Mouse (Mus musculus) megakaryocyte progenitor cell, adult 5-6 weeks (primary cell): ENCODE results near the gene P2rx5. TPM values are rescaled to one million over a fixed set of nuclear protein-coding genes. Genes with fewer than 3 reads are reported as not detected.

Experiments
- total RNA-seq, 2 experiments: library from RNA; stranded (forward) in 1 of 2; stranded (reverse) in 1 of 2; fragments of 157-497, 149-512 nt in 1 of 2; fragments of 200-1000 nt in 1 of 2; gene quantifications; 2 replicates each; pipeline versions ENCODE4 v1.2.3 to v1.2.4; 2015 to 2017

P2rx5 gene
- total RNA-seq, 2 experiments from 2014 or later, result not detected

Other genes starting within 250 kb of the P2rx5 start
- 52.1 and 63.7 TPM in 2 replicates for gene Atp2a3, start 199.3 kb upstream of the P2rx5 start, total RNA-seq (2015)
- gene Atp2a3, start 199.3 kb upstream of the P2rx5 start, total RNA-seq (2017), result 74.9 and 82.5 TPM in 2 replicates
- gene P2rx1, start 161.3 kb upstream of the P2rx5 start, total RNA-seq (2015), result 6.8 and 9.3 TPM in 2 replicates
- 3.8 and 5.2 TPM in 2 replicates for gene P2rx1, start 161.3 kb upstream of the P2rx5 start, total RNA-seq (2017)
- 0.35 and 0.59 TPM in 2 replicates for gene Camkk1, start 141.4 kb upstream of the P2rx5 start, total RNA-seq (2015)
- 1.2 and 1.4 TPM in 2 replicates for gene Camkk1, start 141.4 kb upstream of the P2rx5 start, total RNA-seq (2017)
- gene Ncbp3, start 112.6 kb upstream of the P2rx5 start, total RNA-seq (2015), result 9.6 and 10.2 TPM in 2 replicates
- gene Ncbp3, start 112.6 kb upstream of the P2rx5 start, total RNA-seq (2017), result 12.7 and 15.1 TPM in 2 replicates
- 0.07 TPM in 1 of 2 replicates, not detected in the other for gene Itgae, start 69.8 kb upstream of the P2rx5 start, total RNA-seq (2015)
- 0.20 TPM in 1 of 2 replicates, not detected in the other for gene Itgae, start 69.8 kb upstream of the P2rx5 start, total RNA-seq (2017)
- gene Haspin, start 22.1 kb upstream of the P2rx5 start, total RNA-seq (2015), result 17.2 and 19.0 TPM in 2 replicates
- gene Haspin, start 22.1 kb upstream of the P2rx5 start, total RNA-seq (2017), result 17.7 and 24.1 TPM in 2 replicates
- 78.9 and 81.7 TPM in 2 replicates for gene Emc6, start 16.6 kb downstream of the P2rx5 start, total RNA-seq (2015)
- gene Emc6, start 16.6 kb downstream of the P2rx5 start, total RNA-seq (2017), result 54.2 and 60.2 TPM in 2 replicates
- gene Tax1bp3, start 16.7 kb downstream of the P2rx5 start, total RNA-seq (2015), result 6.7 and 10.0 TPM in 2 replicates
- 4.9 and 7.2 TPM in 2 replicates for gene Tax1bp3, start 16.7 kb downstream of the P2rx5 start, total RNA-seq (2017)
- gene Ctns, start 38.6 kb downstream of the P2rx5 start, total RNA-seq (2015), result 14.4 and 16.3 TPM in 2 replicates
- 13.5 and 15.8 TPM in 2 replicates for gene Ctns, start 38.6 kb downstream of the P2rx5 start, total RNA-seq (2017)
- 1.7 and 1.8 TPM in 2 replicates for gene Shpk, start 39.0 kb downstream of the P2rx5 start, total RNA-seq (2015)
- 2.2 and 3.4 TPM in 2 replicates for gene Shpk, start 39.0 kb downstream of the P2rx5 start, total RNA-seq (2017)
- not detected in 2 replicates for gene Trpv1, start 73.9 kb downstream of the P2rx5 start, total RNA-seq (2015)
- gene Trpv1, start 73.9 kb downstream of the P2rx5 start, total RNA-seq (2017), result not detected in 2 replicates
- gene Trpv3, start 107.0 kb downstream of the P2rx5 start, total RNA-seq (2015), result not detected in 2 replicates
- gene Trpv3, start 107.0 kb downstream of the P2rx5 start, total RNA-seq (2017), result not detected in 2 replicates
- not detected in 2 replicates for gene Aspa, start 169.2 kb downstream of the P2rx5 start, total RNA-seq (2015)
- 1.9 TPM in 1 of 2 replicates, not detected in the other for gene Aspa, start 169.2 kb downstream of the P2rx5 start, total RNA-seq (2017)
- gene Gm49340, start 169.3 kb downstream of the P2rx5 start, total RNA-seq (2015), result not detected in 2 replicates
- not detected in 2 replicates for gene Gm49340, start 169.3 kb downstream of the P2rx5 start, total RNA-seq (2017)
- not detected in 2 replicates for gene Spata22, start 169.3 kb downstream of the P2rx5 start, total RNA-seq (2015)
- gene Spata22, start 169.3 kb downstream of the P2rx5 start, total RNA-seq (2017), result not detected in 2 replicates
- gene Olfr20, start 190.4 kb downstream of the P2rx5 start, total RNA-seq (2015), result not detected in 2 replicates
- not detected in 2 replicates for gene Olfr20, start 190.4 kb downstream of the P2rx5 start, total RNA-seq (2017)
- not detected in 2 replicates for gene Olfr376, start 210.8 kb downstream of the P2rx5 start, total RNA-seq (2015)
- gene Olfr376, start 210.8 kb downstream of the P2rx5 start, total RNA-seq (2017), result not detected in 2 replicates
- not detected in 2 replicates for gene Olfr1, start 239.2 kb downstream of the P2rx5 start, total RNA-seq (2015)
- gene Olfr1, start 239.2 kb downstream of the P2rx5 start, total RNA-seq (2017), result not detected in 2 replicates